ENCODE assay signal across 11 mouse cellular contexts in genomic region chr17:46453970-46454411, GRCm38 (mm10). TPM values are rescaled to one million over a fixed set of nuclear protein-coding genes. Genes with fewer than 3 reads are reported as not detected.
DNase-seq lines count a peak whose midpoint lies in the region; ATAC-seq and TF ChIP-seq lines count a peak whose summit lies in the region.
"Had no signal": no experiment of that assay in that cellular context is flagged by ENCODE, and none has a peak within 500 bp of the region (broad histone marks: within the 10 kb centered on the region; RNA-seq: fewer than 3 reads in every experiment).

No protein-coding gene starts in this region.

- H3K27me3 ChIP-seq in heart, embryonic 12.5 days (replicated peaks), result peaks cover 73% of the 10 kb centered on the region
- no peaks in the 10 kb centered on the region; the same call in 1 of the 2 replicates for H3K27me3 ChIP-seq in hindbrain, embryonic 15.5 days
- H3K27me3 ChIP-seq in midbrain, embryonic 15.5 days (replicated peaks), result no peaks in the 10 kb centered on the region

- no peak for ATAC-seq in heart, embryonic 12.5 days (ENCODE audit: insufficient number of reproducible peaks, low FRiP score)
- ATAC-seq in hindbrain, embryonic 15.5 days (ENCODE audit: low FRiP score, low read depth), result 0 out of 2 replicates have a peak, but pooled peaks have one; percentile 46
- ATAC-seq in midbrain, embryonic 15.5 days (replicated peaks), result peak; percentile 41

- peaks cover 42% of the 10 kb centered on the region for H3K4me1 ChIP-seq in heart, embryonic 12.5 days (replicated peaks)
- peaks cover 34% of the 10 kb centered on the region for H3K4me1 ChIP-seq in hindbrain, embryonic 15.5 days (replicated peaks)
- H3K4me1 ChIP-seq in midbrain, embryonic 15.5 days, result peaks cover 36% of the 10 kb centered on the region

- H3K27ac ChIP-seq in heart, embryonic 12.5 days (ENCODE audit: poor library complexity, severe bottlenecking), result no peak overlapping the region
- 0 out of 2 replicates have a peak overlapping the region, but pooled peaks have one; percentile 35 for H3K27ac ChIP-seq in hindbrain, embryonic 15.5 days (replicated peaks)
- H3K27ac ChIP-seq in midbrain, embryonic 15.5 days, result peak overlapping the region; percentile 60; the same call in 1 of the 2 replicates

- no peak for TF ChIP-seq POLR2A in brain, embryonic 14.5 days (IDR thresholded peaks at IDR 0.05; ENCODE audit: borderline replicate concordance, extremely low read depth, insufficient read depth, insufficient read length, poor library complexity, severe bottlenecking)

- no peaks in the 10 kb centered on the region for H3K36me3 ChIP-seq in heart, embryonic 12.5 days
- no peaks in the 10 kb centered on the region for H3K36me3 ChIP-seq in hindbrain, embryonic 15.5 days
- no peaks in the 10 kb centered on the region for H3K36me3 ChIP-seq in midbrain, embryonic 15.5 days (replicated peaks)

- H3K4me2 ChIP-seq in heart, embryonic 12.5 days, result peak overlapping the region; percentile 74
- peak overlapping the region; percentile 58 for H3K4me2 ChIP-seq in hindbrain, embryonic 15.5 days
- peak overlapping the region; percentile 63 for H3K4me2 ChIP-seq in midbrain, embryonic 15.5 days

- 3% methylated on average over 26 of the region's 26 CpGs for WGBS in heart, embryonic 12.5 days
- 3% methylated on average over 26 of the region's 26 CpGs for WGBS in hindbrain, embryonic 15.5 days
- under 1% methylated on average over 26 of the region's 26 CpGs for WGBS in midbrain, embryonic 15.5 days

- H3K9me3 ChIP-seq in heart, embryonic 12.5 days (replicated peaks), result no peaks in the 10 kb centered on the region
- H3K9me3 ChIP-seq in hindbrain, embryonic 15.5 days, result no peaks in the 10 kb centered on the region
- H3K9me3 ChIP-seq in midbrain, embryonic 15.5 days, result no peaks in the 10 kb centered on the region

- DNase-seq in heart, adult 8-10 months (ENCODE audit: low spot score), result no peak
- DNase-seq in brain, embryonic 14.5 days (ENCODE audit: low read depth), result peak; percentile 60
- DNase-seq in urinary bladder, adult 2 months (ENCODE audit: low spot score), result no peak
- DNase-seq in left cerebral cortex, adult 8-10 months (ENCODE audit: low spot score in 2 of 2), result no peak
- DNase-seq in cerebellum, postnatal 4 days (ENCODE audit: low spot score in 2 of 2), result no peak

- H3K4me3 ChIP-seq in heart, embryonic 12.5 days, result peak overlapping the region; percentile 45
- H3K4me3 ChIP-seq in hindbrain, embryonic 15.5 days, result peak overlapping the region; percentile 25; the same call in 1 of the 2 replicates
- H3K4me3 ChIP-seq in midbrain, embryonic 15.5 days, result peak overlapping the region; percentile 28
- H3K4me3 ChIP-seq: myocyte had no signal

- TF ChIP-seq CTCF in brain, embryonic 14.5 days (IDR thresholded peaks at IDR 0.05; ENCODE audit: borderline replicate concordance, extremely low read depth, insufficient read depth, insufficient read length), result peak; percentile 12; the same call in 1 of the 2 replicates

- H3K9ac ChIP-seq in heart, embryonic 12.5 days, result 0 out of 2 replicates have a peak overlapping the region, but pooled peaks have one; percentile 45
- H3K9ac ChIP-seq in hindbrain, embryonic 15.5 days, result peak overlapping the region; percentile 24; the same call in 1 of the 2 replicates
- peak overlapping the region; percentile 44; the same call in 1 of the 2 replicates for H3K9ac ChIP-seq in midbrain, embryonic 15.5 days

RNA-seq across cellular contexts. Expression of gene Slc22a7, which starts 15.7 kb away (rescaled TPM):
- not detected in 2 replicates for polyA plus RNA-seq in heart, embryonic 12.5 days (2016; fragmentation: Nextera tagmentation; extraction: Ambion mirVana)
- not detected for total RNA-seq in heart, adult 8-10 months (2022)
- 0.07 and 0.09 TPM in 2 replicates for polyA plus RNA-seq in brain, embryonic 14.5 days (2012; rRNA removed)
- 0.10 TPM in 1 of 2 replicates, not detected in the other for polyA plus RNA-seq in hindbrain, embryonic 15.5 days (2015; fragmentation: Nextera tagmentation; extraction: Ambion mirVana)
- not detected in 2 replicates for polyA plus RNA-seq in midbrain, embryonic 15.5 days (2015; fragmentation: Nextera tagmentation; extraction: Ambion mirVana)
- not detected in 2 replicates for polyA plus RNA-seq in urinary bladder, adult 2 months (2012; rRNA removed)
- total RNA-seq in left cerebral cortex, adult 8-10 months (2022), result under 1 TPM; 0.53 to 0.78 (median 0.66) TPM
- total RNA-seq: CH12.LX; hematopoietic stem cell, adult 5-6 weeks had no signal
- polyA plus RNA-seq: myocyte had no signal

RNA-seq across cellular contexts. Expression of gene Crip3, which starts 25.3 kb away (rescaled TPM):
- polyA plus RNA-seq in heart, embryonic 12.5 days (2016; fragmentation: Nextera tagmentation; extraction: Ambion mirVana), result 0.27 and 1.0 TPM in 2 replicates
- 1 to 10 TPM in 1 of 4 experiments, under 1 TPM in 3; 0.54 to 1.0 (median 0.88) TPM for total RNA-seq in heart, adult 8-10 months (2022)
- 8.2 and 11.3 TPM in 2 replicates for polyA plus RNA-seq in brain, embryonic 14.5 days (2012; rRNA removed)
- 2.8 and 3.0 TPM in 2 replicates for polyA plus RNA-seq in hindbrain, embryonic 15.5 days (2015; fragmentation: Nextera tagmentation; extraction: Ambion mirVana)
- 2.0 and 3.0 TPM in 2 replicates for polyA plus RNA-seq in midbrain, embryonic 15.5 days (2015; fragmentation: Nextera tagmentation; extraction: Ambion mirVana)
- polyA plus RNA-seq in urinary bladder, adult 2 months (2012; rRNA removed), result 0.76 and 1.6 TPM in 2 replicates
- 1 to 10 TPM; 2.0 to 3.0 (median 2.5) TPM for total RNA-seq in left cerebral cortex, adult 8-10 months (2022)
- total RNA-seq: CH12.LX; hematopoietic stem cell, adult 5-6 weeks had no signal
- polyA plus RNA-seq: myocyte had no signal

RNA-seq across cellular contexts. Expression of gene Ttbk1, which starts 33.5 kb away (rescaled TPM):
- 0.08 and 0.13 TPM in 2 replicates for polyA plus RNA-seq in heart, embryonic 12.5 days (2016; fragmentation: Nextera tagmentation; extraction: Ambion mirVana)
- total RNA-seq in heart, adult 8-10 months (2022), result under 1 TPM; 0.11 to 0.41 (median 0.24) TPM
- polyA plus RNA-seq in brain, embryonic 14.5 days (2012; rRNA removed), result 22.1 and 35.4 TPM in 2 replicates
- polyA plus RNA-seq in hindbrain, embryonic 15.5 days (2015; fragmentation: Nextera tagmentation; extraction: Ambion mirVana), result 8.6 and 8.9 TPM in 2 replicates
- 8.7 and 9.0 TPM in 2 replicates for polyA plus RNA-seq in midbrain, embryonic 15.5 days (2015; fragmentation: Nextera tagmentation; extraction: Ambion mirVana)
- polyA plus RNA-seq in urinary bladder, adult 2 months (2012; rRNA removed), result 0.06 and 0.07 TPM in 2 replicates
- total RNA-seq in left cerebral cortex, adult 8-10 months (2022), result 100 to 1,000 TPM; 110 to 125 (median 119) TPM
- polyA plus RNA-seq: myocyte had no signal

RNA-seq across cellular contexts. Expression of gene Dnph1, which starts 42.5 kb away (rescaled TPM):
- 24.2 and 25.9 TPM in 2 replicates for polyA plus RNA-seq in heart, embryonic 12.5 days (2016; fragmentation: Nextera tagmentation; extraction: Ambion mirVana)
- 1 to 10 TPM; 1.7 to 2.2 (median 1.8) TPM for total RNA-seq in heart, adult 8-10 months (2022)
- polyA plus RNA-seq in brain, embryonic 14.5 days (2012; rRNA removed), result 17.6 and 25.7 TPM in 2 replicates
- 21.8 and 22.4 TPM in 2 replicates for polyA plus RNA-seq in hindbrain, embryonic 15.5 days (2015; fragmentation: Nextera tagmentation; extraction: Ambion mirVana)
- 14.5 and 17.3 TPM in 2 replicates for polyA plus RNA-seq in midbrain, embryonic 15.5 days (2015; fragmentation: Nextera tagmentation; extraction: Ambion mirVana)
- polyA plus RNA-seq in urinary bladder, adult 2 months (2012; rRNA removed), result 6.1 and 7.0 TPM in 2 replicates
- total RNA-seq in left cerebral cortex, adult 8-10 months (2022), result 1 to 10 TPM; 3.0 to 5.4 (median 4.8) TPM
